Mouse (Mus musculus): ENCODE data around the gene Vrk3.

The Vrk3 gene

GRCm38 (mm10) chr7:44757164-44757563 is 9.0 kb downstream of the Vrk3 start:
- in situ Hi-C loops (cut with MboI; ENCODE audit: unreplicated experiment in 2 of 2), result loop anchor here in 1 of 2 experiments (5.0 kb wide), 1 partner anchor 60 kb away; the partner anchor contains the start of genes Atf5, Il4i1 and Nup62

GRCm38 (mm10) chr7:44760366-44760765 is 12.2 kb downstream of the Vrk3 start:
- in situ Hi-C loops (cut with MboI; ENCODE audit: unreplicated experiment in 2 of 2), result no loop called here

GRCm38 (mm10) chr7:44768129-44768528 is 19.9 kb downstream of the Vrk3 start:
- in situ Hi-C loops (cut with MboI; ENCODE audit: unreplicated experiment in 2 of 2), result loop anchor here in 1 of 2 experiments (5.0 kb wide), 1 partner anchor 44 kb away; no protein-coding TSS in a partner anchor

GRCm38 (mm10) chr7:44770046-44770578 is 21.9 kb downstream of the Vrk3 start:
- in situ Hi-C loops (cut with MboI; ENCODE audit: unreplicated experiment in 2 of 2), result no loop called here

GRCm38 (mm10) chr7:44772591-44773204 is 24.5 kb downstream of the Vrk3 start:
- in situ Hi-C loops (cut with MboI; ENCODE audit: unreplicated experiment in 2 of 2), result no loop called here

GRCm38 (mm10) chr7:44776849-44777498 is 28.8 kb downstream of the Vrk3 start:
- in situ Hi-C loops (cut with MboI; ENCODE audit: unreplicated experiment in 2 of 2), result no loop called here

- in situ Hi-C loops (cut with MboI; ENCODE audit: unreplicated experiment in 2 of 2), result no loop called here
These were observed 31.9 kb downstream of the Vrk3 start for GRCm38 (mm10) chr7:44780101-44780500.

GRCm38 (mm10) chr7:44789531-44789930 is 41.3 kb downstream of the Vrk3 start:
- in situ Hi-C loops (cut with MboI; ENCODE audit: unreplicated experiment in 2 of 2), result no loop called here

- in situ Hi-C loops (cut with MboI; ENCODE audit: unreplicated experiment in 2 of 2), result no loop called here
These were observed 41.9 kb downstream of the Vrk3 start for GRCm38 (mm10) chr7:44790066-44790465.

- in situ Hi-C loops (cut with MboI; ENCODE audit: unreplicated experiment in 2 of 2), result no loop called here
These were observed 44.6 kb downstream of the Vrk3 start for GRCm38 (mm10) chr7:44792781-44793180.

- in situ Hi-C loops (cut with MboI; ENCODE audit: unreplicated experiment in 2 of 2), result no loop called here
These were observed 60.7 kb downstream of the Vrk3 start for GRCm38 (mm10) chr7:44808927-44809326.

- in situ Hi-C loops (cut with MboI; ENCODE audit: unreplicated experiment in 2 of 2), result no loop called here
These were observed 61.3 kb downstream of the Vrk3 start for GRCm38 (mm10) chr7:44809466-44809865.

- in situ Hi-C loops (cut with MboI; ENCODE audit: unreplicated experiment in 2 of 2), result loop anchor here in 1 of 2 experiments (5.0 kb wide), 1 partner anchor 43 kb away; no protein-coding TSS in a partner anchor
These were observed 62.2 kb downstream of the Vrk3 start for GRCm38 (mm10) chr7:44810365-44810764.

- in situ Hi-C loops (cut with MboI; ENCODE audit: unreplicated experiment in 2 of 2), result loop anchor here in 1 of 2 experiments (5.0 kb wide), 1 partner anchor 44 kb away; no protein-coding TSS in a partner anchor
These were observed 62.8 kb downstream of the Vrk3 start for GRCm38 (mm10) chr7:44810819-44811557.

GRCm38 (mm10) chr7:44812651-44813325 is 64.6 kb downstream of the Vrk3 start:
- in situ Hi-C loops (cut with MboI; ENCODE audit: unreplicated experiment in 2 of 2), result loop anchor here in 1 of 2 experiments (5.0 kb wide), 1 partner anchor 45 kb away; no protein-coding TSS in a partner anchor

GRCm38 (mm10) chr7:44813985-44814384 is 65.8 kb downstream of the Vrk3 start:
- in situ Hi-C loops (cut with MboI; ENCODE audit: unreplicated experiment in 2 of 2), result loop anchor here in 1 of 2 experiments (5.0 kb wide), 1 partner anchor 47 kb away; no protein-coding TSS in a partner anchor

GRCm38 (mm10) chr7:44814423-44814822 is 66.2 kb downstream of the Vrk3 start:
- in situ Hi-C loops (cut with MboI; ENCODE audit: unreplicated experiment in 2 of 2), result loop anchor here in 1 of 2 experiments (5.0 kb wide), 1 partner anchor 47 kb away; no protein-coding TSS in a partner anchor

GRCm38 (mm10) chr7:44814952-44815553 is 66.8 kb downstream of the Vrk3 start:
- in situ Hi-C loops (cut with MboI; ENCODE audit: unreplicated experiment in 2 of 2), result loop anchor here (5.0 kb wide), 2 partner anchors 48 to 58 kb away; no protein-coding TSS in a partner anchor

- in situ Hi-C loops (cut with MboI; ENCODE audit: unreplicated experiment in 2 of 2), result loop anchor here in 1 of 2 experiments (5.0 kb wide), 1 partner anchor 59 kb away; no protein-coding TSS in a partner anchor
These were observed 67.7 kb downstream of the Vrk3 start, which contains the start of the genes Nup62 and Il4i1 for GRCm38 (mm10) chr7:44815721-44816469. Nup62 (plus strand) TSS chr7:44816088. Il4i1 (plus strand) TSS chr7:44816387.
